Mouse (Mus musculus): ENCODE results near the gene Kidins220.

DNA sequence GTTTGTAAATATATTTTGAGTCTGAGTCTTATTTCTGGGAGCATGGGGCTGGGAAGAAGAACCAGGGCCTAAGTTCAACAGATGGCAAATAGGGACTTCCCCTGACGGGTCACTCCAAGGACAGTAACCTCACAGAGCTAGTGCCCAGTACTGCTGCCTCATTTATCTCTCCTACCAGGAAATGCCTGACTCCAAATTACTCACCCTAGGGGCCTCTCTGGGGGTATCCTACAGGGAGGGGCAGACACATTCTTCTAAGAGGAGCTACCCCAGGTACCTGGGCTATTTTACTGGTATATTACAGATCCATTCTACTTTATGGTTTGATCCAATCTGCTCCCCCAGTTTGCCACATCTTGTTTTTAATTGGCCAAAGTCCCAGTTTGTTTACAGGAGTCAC, 114.7 kb downstream of the Kidins220 start:
- TF ChIP-seq POLR2A (IDR thresholded peaks at IDR 0.05; ENCODE audit: borderline replicate concordance, low read depth, low read length) (no peak), CTCF (IDR thresholded peaks at IDR 0.05; ENCODE audit: low read depth, low read length) (no peak)
